Mouse (Mus musculus): ENCODE results near the gene Srek1.

- no peak for TF ChIP-seq POLR2A (IDR thresholded peaks at IDR 0.05; ENCODE audit: insufficient read depth, low read depth, low read length)
- TF ChIP-seq CTCF (IDR thresholded peaks at IDR 0.05; ENCODE audit: insufficient read depth, low read depth, low read length): no peak
These were observed 47.9 kb upstream of the Srek1 start for GRCm38 (mm10) chr13:103822270-103822669.

Data from olfactory bulb, adult 2 months (tissue).